Comparison of ENCODE assay signal across 8 mouse cellular contexts in genomic region chr5:107853807-107854206, GRCm38 (mm10). TPM values are rescaled to one million over a fixed set of nuclear protein-coding genes. Genes with fewer than 3 reads are reported as not detected.
DNase-seq lines count a peak whose midpoint lies in the region; ATAC-seq and TF ChIP-seq lines count a peak whose summit lies in the region.

No protein-coding gene starts in this region.

- WGBS in hindbrain, postnatal 0 days = 27% methylated on average over 6 of the region's 6 CpGs
- 53% methylated on average over 6 of the region's 6 CpGs for whole genome bisulfite sequencing in hindbrain, embryonic 10.5 days
- WGBS in kidney, postnatal 0 days = 27% methylated on average over 6 of the region's 6 CpGs

- DNase-seq in hindbrain, postnatal 0 days (ENCODE audit: low spot score) = peak; percentile 42
- DNase-seq in hindbrain, embryonic 10.5 days (ENCODE audit: low spot score) = no peak
- peak; percentile 74 for DNase-seq in kidney, postnatal 0 days (ENCODE audit: low spot score)
- DNase-seq in thymus, postnatal 10 days (ENCODE audit: low spot score in 2 of 2) = no peak
- no peak for DNase-seq in thymus, postnatal 4 days
- DNase-seq in left cerebral cortex, adult 18-20 months (ENCODE audit: low spot score in 2 of 2) = no peak

- no peak overlapping the region for H3K9ac ChIP-seq in hindbrain, postnatal 0 days (replicated peaks; ENCODE audit: low read length)
- H3K9ac ChIP-seq in kidney, postnatal 0 days (ENCODE audit: low read depth, low read length) = no peak overlapping the region

- no peaks in the 10 kb centered on the region for H3K27me3 ChIP-seq in hindbrain, postnatal 0 days (ENCODE audit: insufficient read depth, low read length)
- no peaks in the 10 kb centered on the region for H3K27me3 ChIP-seq in hindbrain, embryonic 10.5 days (ENCODE audit: insufficient read depth, poor library complexity, severe bottlenecking)
- H3K27me3 ChIP-seq in kidney, postnatal 0 days (ENCODE audit: insufficient read depth, low read length) = no peaks in the 10 kb centered on the region

- 0 out of 2 replicates have a peak, but pooled peaks cover 2% of the 10 kb centered on the region for H3K4me1 ChIP-seq in hindbrain, postnatal 0 days (ENCODE audit: insufficient read depth, low read length)
- H3K4me1 ChIP-seq in hindbrain, embryonic 10.5 days (replicated peaks) = 0 out of 2 replicates have a peak, but pooled peaks cover 4% of the 10 kb centered on the region
- 0 out of 2 replicates have a peak, but pooled peaks cover 10% of the 10 kb centered on the region for H3K4me1 ChIP-seq in kidney, postnatal 0 days (replicated peaks; ENCODE audit: insufficient read depth, low read length)

- H3K36me3 ChIP-seq in hindbrain, postnatal 0 days (ENCODE audit: insufficient read depth, low read length) = no peaks in the 10 kb centered on the region
- H3K36me3 ChIP-seq in hindbrain, embryonic 10.5 days = peaks cover 12% of the 10 kb centered on the region
- H3K36me3 ChIP-seq in kidney, postnatal 0 days (ENCODE audit: insufficient read depth, low read length) = no peaks in the 10 kb centered on the region

- no peak overlapping the region for H3K4me3 ChIP-seq in hindbrain, postnatal 0 days (ENCODE audit: low read length)
- H3K4me3 ChIP-seq in hindbrain, embryonic 10.5 days = no peak overlapping the region
- no peak overlapping the region for H3K4me3 ChIP-seq in kidney, postnatal 0 days (replicated peaks; ENCODE audit: low read depth, low read length)

- peak overlapping the region; percentile 54; the same call in 1 of the 2 replicates for H3K27ac ChIP-seq in hindbrain, postnatal 0 days
- no peak overlapping the region for H3K27ac ChIP-seq in hindbrain, embryonic 10.5 days
- H3K27ac ChIP-seq in kidney, postnatal 0 days = peak overlapping the region; percentile 47; the same call in 1 of the 2 replicates

- H3K9me3 ChIP-seq in hindbrain, postnatal 0 days (ENCODE audit: low read length) = no peaks in the 10 kb centered on the region
- peaks cover 6% of the 10 kb centered on the region; the same call in 1 of the 2 replicates for H3K9me3 ChIP-seq in hindbrain, embryonic 10.5 days
- H3K9me3 ChIP-seq in kidney, postnatal 0 days (replicated peaks; ENCODE audit: low read length) = 0 out of 2 replicates have a peak, but pooled peaks cover 5% of the 10 kb centered on the region

- ATAC-seq in hindbrain, postnatal 0 days = peak; percentile 56; the same call in 1 of the 2 replicates
- ATAC-seq in granulocyte monocyte progenitor cell, adult 5-6 weeks (replicated peaks; ENCODE audit: poor library complexity, severe bottlenecking) = peak; percentile 36
- ATAC-seq in kidney, postnatal 0 days (replicated peaks; ENCODE audit: low FRiP score, low read depth) = no peak
- peak; percentile 63 for ATAC-seq in megakaryocyte progenitor cell, adult 5-6 weeks (replicated peaks; ENCODE audit: poor library complexity)

- TF ChIP-seq CTCF in hindbrain, postnatal 0 days (IDR thresholded peaks at IDR 0.05; ENCODE audit: low read depth) = no peak
- TF ChIP-seq CTCF in kidney, postnatal 0 days (IDR thresholded peaks at IDR 0.05; ENCODE audit: low read depth) = no peak

- no peak overlapping the region for H3K4me2 ChIP-seq in hindbrain, postnatal 0 days (ENCODE audit: low read depth, low read length)
- H3K4me2 ChIP-seq in kidney, postnatal 0 days (ENCODE audit: low read length) = peak overlapping the region; percentile 23; the same call in 1 of the 2 replicates

RNA-seq across cellular contexts. Expression of gene Evi5, which starts 21.1 kb away (rescaled TPM):
- total RNA-seq in hindbrain, postnatal 0 days (2014; rRNA removed) = 56.0 and 57.7 TPM in 2 replicates
- polyA plus RNA-seq in hindbrain, postnatal 0 days (2015; fragmentation: Nextera tagmentation; extraction: Ambion mirVana) = 60.1 and 66.3 TPM in 2 replicates
- 48.4 and 51.8 TPM in 2 replicates for polyA plus RNA-seq in hindbrain, embryonic 10.5 days (2016; fragmentation: Nextera tagmentation; extraction: Ambion mirVana)
- total RNA-seq in granulocyte monocyte progenitor cell, adult 5-6 weeks (2014; fragmentation: Nextera tagmentation) = 21.4 and 22.4 TPM in 2 replicates
- 10.5 and 14.1 TPM in 2 replicates for total RNA-seq in granulocyte monocyte progenitor cell, adult 5-6 weeks (2017)
- 84.3 and 88.8 TPM in 2 replicates for polyA plus RNA-seq in kidney, postnatal 0 days (2015; fragmentation: Nextera tagmentation; extraction: Ambion mirVana)
- total RNA-seq in megakaryocyte progenitor cell, adult 5-6 weeks (2015) = 19.5 and 21.4 TPM in 2 replicates
- total RNA-seq in megakaryocyte progenitor cell, adult 5-6 weeks (2017) = 12.2 and 16.6 TPM in 2 replicates
- 10 to 100 TPM; 86.1 to 87.2 TPM for total RNA-seq in left cerebral cortex, adult 18-20 months (2021)

RNA-seq across cellular contexts. Expression of gene Ube2d2b, which starts 23.9 kb away (rescaled TPM):
- total RNA-seq in hindbrain, postnatal 0 days (2014; rRNA removed) = not detected in 2 replicates
- 0.14 and 0.18 TPM in 2 replicates for polyA plus RNA-seq in hindbrain, postnatal 0 days (2015; fragmentation: Nextera tagmentation; extraction: Ambion mirVana)
- 0.09 and 0.44 TPM in 2 replicates for polyA plus RNA-seq in hindbrain, embryonic 10.5 days (2016; fragmentation: Nextera tagmentation; extraction: Ambion mirVana)
- not detected in 2 replicates for total RNA-seq in granulocyte monocyte progenitor cell, adult 5-6 weeks (2014; fragmentation: Nextera tagmentation)
- not detected in 2 replicates for total RNA-seq in granulocyte monocyte progenitor cell, adult 5-6 weeks (2017)
- polyA plus RNA-seq in kidney, postnatal 0 days (2015; fragmentation: Nextera tagmentation; extraction: Ambion mirVana) = 0.08 TPM in 1 of 2 replicates, not detected in the other
- not detected in 2 replicates for total RNA-seq in megakaryocyte progenitor cell, adult 5-6 weeks (2015)
- not detected in 2 replicates for total RNA-seq in megakaryocyte progenitor cell, adult 5-6 weeks (2017)
- not detected for total RNA-seq in left cerebral cortex, adult 18-20 months (2021)

RNA-seq across cellular contexts. Expression of gene Rpl5, which starts 46.5 kb away (rescaled TPM):
- 78.0 and 106 TPM in 2 replicates for total RNA-seq in hindbrain, postnatal 0 days (2014; rRNA removed)
- polyA plus RNA-seq in hindbrain, postnatal 0 days (2015; fragmentation: Nextera tagmentation; extraction: Ambion mirVana) = 51.7 and 57.8 TPM in 2 replicates
- polyA plus RNA-seq in hindbrain, embryonic 10.5 days (2016; fragmentation: Nextera tagmentation; extraction: Ambion mirVana) = 61.9 and 81.3 TPM in 2 replicates
- 433 and 504 TPM in 2 replicates for total RNA-seq in granulocyte monocyte progenitor cell, adult 5-6 weeks (2014; fragmentation: Nextera tagmentation)
- 310 and 457 TPM in 2 replicates for total RNA-seq in granulocyte monocyte progenitor cell, adult 5-6 weeks (2017)
- 66.8 and 70.4 TPM in 2 replicates for polyA plus RNA-seq in kidney, postnatal 0 days (2015; fragmentation: Nextera tagmentation; extraction: Ambion mirVana)
- total RNA-seq in megakaryocyte progenitor cell, adult 5-6 weeks (2015) = 475 and 483 TPM in 2 replicates
- 228 and 280 TPM in 2 replicates for total RNA-seq in megakaryocyte progenitor cell, adult 5-6 weeks (2017)
- total RNA-seq in left cerebral cortex, adult 18-20 months (2021) = 10 to 100 TPM; 48.6 to 54.7 TPM

Comparison
In these comparisons a context has a peak if more than half of its experiments do, and no peak if none do; other contexts are left out.
1. DNase-seq: peak in hindbrain, postnatal 0 days (single experiment) and kidney, postnatal 0 days (single experiment); none in hindbrain, embryonic 10.5 days (single experiment), thymus, postnatal 10 days (0 of 2), thymus, postnatal 4 days (single experiment) and left cerebral cortex, adult 18-20 months (0 of 2).